Mouse (Mus musculus) limb, embryonic 10.5 days (tissue): Measurements from ENCODE around the gene Ramp1. TPM values are rescaled to one million over a fixed set of nuclear protein-coding genes. Genes with fewer than 3 reads are reported as not detected.

Source experiments
- DNase-seq: peaks from one replicate; pipeline ENCODE4 v3.0.0-alpha.2; 2017; ENCODE audit warnings: low spot score
- H3K27ac ChIP-seq: fragments of 300-500 bp; sonication (generic); 2 replicates; pipeline ENCODE4 v1.5.1; 2016; ENCODE audit warnings: mild to moderate bottlenecking
- H3K27me3 ChIP-seq: fragments of 300-500 bp; sonication (generic); 2 replicates; pipeline ENCODE4 v1.6.1; 2016; ENCODE audit warnings: low read depth, mild to moderate bottlenecking; ENCODE audit not compliant: poor library complexity, severe bottlenecking
- H3K36me3 ChIP-seq: fragments of 300-500 bp; sonication (generic); 2 replicates; pipeline ENCODE4 v1.6.1; 2016; ENCODE audit warnings: mild to moderate bottlenecking, moderate library complexity
- H3K4me1 ChIP-seq: fragments of 300-500 bp; sonication (generic); 2 replicates; pipeline ENCODE4 v1.6.1; 2016
- H3K4me3 ChIP-seq: fragments of 300-500 bp; sonication (generic); 2 replicates; pipeline ENCODE4 v1.5.1; 2016; ENCODE audit warnings: mild to moderate bottlenecking, moderate library complexity
- H3K9me3 ChIP-seq: fragments of 300-500 bp; sonication (generic); replicated peaks from 2 replicates; pipeline ENCODE4 v1.6.1; 2016; ENCODE audit warnings: mild to moderate bottlenecking
- WGBS: fragments of 180-500 bp; shearing (Covaris S2); methylation state at CpG from one replicate; pipeline ENCODE4 v1.1.7; 2016; 5-methylcytosine and 5-hydroxymethylcytosine counted together
- polyA plus RNA-seq: library from polyadenylated mRNA; unstranded; fragments of >200 nt; fragmentation: Nextera tagmentation; extraction: Ambion mirVana; gene quantifications from 2 replicates; pipeline ENCODE4 v1.2.1, GENCODE M21; 2016

Gene Ramp1
- polyA plus RNA-seq, 1 experiment from 2014 or later: 0.23 TPM

- DNase-seq: no peak
- peak overlapping the region; percentile 54; the same call in 1 of the 2 replicates for H3K27ac ChIP-seq
- peaks cover 28% of the 10 kb centered on the region for H3K4me1 ChIP-seq
- H3K4me3 ChIP-seq: no peak overlapping the region
- H3K27me3 ChIP-seq: no peaks in the 10 kb centered on the region
- no peaks in the 10 kb centered on the region for H3K36me3 ChIP-seq
- no peaks in the 10 kb centered on the region for H3K9me3 ChIP-seq
- WGBS: 54% methylated on average over 15 of the region's 15 CpGs
Observed at GRCm38 (mm10) chr1:91227381-91228054, 47.9 kb downstream of the Ramp1 start.

- Histone ChIP-seq H3K9me3 (no peaks in the 10 kb centered on the region), H3K36me3 (no peaks in the 10 kb centered on the region), H3K4me1 (peaks cover 28% of the 10 kb centered on the region), H3K27ac (no peak overlapping the region), H3K4me3 (no peak overlapping the region), H3K27me3 (no peaks in the 10 kb centered on the region)
- 83% methylated on average over 6 of the region's 6 CpGs for WGBS
- DNase-seq: no peak
Observed at GRCm38 (mm10) chr1:91231142-91231541, 51.5 kb downstream of the Ramp1 start.

GRCm38 (mm10) chr1:91231896-91232295 lies 52.3 kb downstream of the Ramp1 start:
- Histone ChIP-seq H3K4me1 (peaks cover 21% of the 10 kb centered on the region), H3K9me3 (no peaks in the 10 kb centered on the region), H3K27ac (no peak overlapping the region), H3K36me3 (no peaks in the 10 kb centered on the region), H3K4me3 (no peak overlapping the region), H3K27me3 (no peaks in the 10 kb centered on the region)
- DNase-seq: no peak
- 70% methylated on average over 5 of the region's 5 CpGs for WGBS

DNA sequence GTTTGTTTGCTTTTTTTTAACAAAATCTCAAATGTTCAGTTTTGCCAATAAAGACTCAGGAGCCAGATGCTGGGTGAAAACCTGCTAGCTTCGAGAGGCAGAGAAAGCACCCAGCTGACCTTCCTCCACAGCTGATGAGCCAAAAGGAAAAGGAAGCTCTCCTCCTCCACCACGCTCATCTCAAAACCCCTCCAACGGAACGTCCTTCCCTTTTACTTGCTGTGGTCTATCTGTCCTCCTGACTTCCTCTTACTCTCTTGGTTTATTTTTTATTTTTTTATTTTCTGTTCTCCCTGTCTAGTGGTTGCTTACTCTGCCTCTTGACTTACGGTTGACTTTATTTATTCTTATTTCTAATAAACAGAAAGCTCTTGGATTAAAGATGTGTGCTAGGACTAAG lies 55.8 kb downstream of the Ramp1 start:
- DNase-seq: no peak
- Histone ChIP-seq H3K4me3 (no peak overlapping the region), H3K36me3 (no peaks in the 10 kb centered on the region), H3K4me1 (peaks cover 5% of the 10 kb centered on the region; the same call in 1 of the 2 replicates), H3K9me3 (no peaks in the 10 kb centered on the region), H3K27ac (no peak overlapping the region), H3K27me3 (no peaks in the 10 kb centered on the region)
- 74% methylated on average over 5 of the region's 5 CpGs for WGBS

DNA sequence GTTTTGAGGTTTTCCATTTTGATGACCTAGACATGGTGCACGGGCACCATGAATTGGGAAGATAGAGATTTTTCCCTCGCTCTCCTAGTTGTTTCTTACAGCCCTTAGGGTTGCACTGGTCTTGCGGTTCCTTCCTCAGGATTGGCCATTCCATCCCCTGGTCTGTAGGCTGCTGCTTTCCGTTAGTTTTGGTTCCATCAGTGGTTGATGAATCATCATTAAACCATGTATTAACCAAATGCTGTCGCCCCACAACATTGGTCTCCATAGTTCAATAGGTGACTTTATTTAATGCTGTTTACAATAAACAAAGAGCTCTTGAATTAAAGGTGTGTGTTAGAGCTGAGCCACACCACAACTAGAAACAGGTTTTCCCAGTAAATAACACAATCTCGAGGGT lies 58.1 kb downstream of the Ramp1 start:
- Histone ChIP-seq H3K36me3 (no peaks in the 10 kb centered on the region), H3K27ac (no peak overlapping the region)
- 75% methylated on average over 6 of the region's 6 CpGs for WGBS

GRCm38 (mm10) chr1:91239112-91239511 lies 59.5 kb downstream of the Ramp1 start:
- Histone ChIP-seq H3K27ac (no peak overlapping the region), H3K4me1 (no peaks in the 10 kb centered on the region), H3K36me3 (no peaks in the 10 kb centered on the region), H3K27me3 (peaks cover 4% of the 10 kb centered on the region; the same call in 1 of the 2 replicates), H3K4me3 (no peak overlapping the region), H3K9me3 (no peaks in the 10 kb centered on the region)
- 20% methylated on average over 5 of the region's 5 CpGs for WGBS
- peak; percentile 53 for DNase-seq

More for the DNA sequence above, 58.1 kb downstream of the Ramp1 start:
- Histone ChIP-seq H3K9me3 (no peaks in the 10 kb centered on the region), H3K27me3 (peaks cover 4% of the 10 kb centered on the region; the same call in 1 of the 2 replicates), H3K4me1 (no peaks in the 10 kb centered on the region), H3K4me3 (no peak overlapping the region)
- no peak for DNase-seq

DNA sequence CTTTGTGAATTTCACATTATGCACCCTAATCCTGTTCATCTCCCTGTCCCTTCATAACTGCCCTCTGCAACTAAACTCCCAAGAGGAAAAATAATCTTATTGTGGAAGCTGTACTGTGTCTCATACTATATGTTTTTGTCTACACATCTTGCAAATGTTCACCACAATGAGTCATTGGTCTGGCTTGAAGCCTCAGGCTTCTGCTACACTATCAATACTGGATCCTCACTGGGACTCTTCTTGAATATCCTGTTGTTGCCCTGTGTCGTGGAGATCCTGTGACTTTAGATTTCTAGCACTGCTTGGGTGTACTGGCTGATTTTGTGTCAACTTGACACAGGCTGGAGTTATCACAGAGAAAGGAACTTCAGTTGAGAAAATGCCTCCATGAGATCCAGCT lies 60.2 kb downstream of the Ramp1 start:
- WGBS: 79% methylated on average over 1 of the region's 1 CpGs
- no peaks in the 10 kb centered on the region for H3K36me3 ChIP-seq
- no peak overlapping the region for H3K4me3 ChIP-seq
- peaks cover 4% of the 10 kb centered on the region; the same call in 1 of the 2 replicates for H3K27me3 ChIP-seq
- no peaks in the 10 kb centered on the region for H3K9me3 ChIP-seq
- no peaks in the 10 kb centered on the region for H3K4me1 ChIP-seq
- no peak overlapping the region for H3K27ac ChIP-seq
- no peak for DNase-seq

DNA sequence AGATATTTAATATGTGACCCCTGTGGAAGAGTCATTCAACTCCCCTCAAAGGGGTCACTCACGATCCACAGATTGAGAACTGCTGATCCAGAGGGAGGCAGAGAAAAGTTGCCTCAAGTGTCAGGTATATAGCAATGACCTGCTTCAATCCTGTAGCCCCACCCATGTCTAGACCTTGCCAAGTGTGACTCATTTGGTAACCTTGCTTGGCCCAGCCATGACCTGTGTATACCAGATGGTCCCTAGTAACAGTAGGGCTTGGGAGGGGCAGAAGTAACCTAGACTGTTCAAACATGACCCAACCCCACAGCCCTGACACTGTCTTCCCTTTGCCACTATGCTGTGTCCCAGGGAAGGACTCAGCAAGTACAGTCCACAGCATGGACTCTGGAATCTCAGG lies 61.1 kb downstream of the Ramp1 start:
- peaks cover 4% of the 10 kb centered on the region; the same call in 1 of the 2 replicates for H3K27me3 ChIP-seq
- H3K27ac ChIP-seq: no peak overlapping the region
- WGBS: 90% methylated on average over 1 of the region's 1 CpGs
- H3K36me3 ChIP-seq: no peaks in the 10 kb centered on the region
- DNase-seq: no peak
- H3K9me3 ChIP-seq: no peaks in the 10 kb centered on the region
- no peak overlapping the region for H3K4me3 ChIP-seq
- no peaks in the 10 kb centered on the region for H3K4me1 ChIP-seq

GRCm38 (mm10) chr1:91241249-91241648 lies 61.6 kb downstream of the Ramp1 start:
- no peak for DNase-seq
- H3K36me3 ChIP-seq: no peaks in the 10 kb centered on the region
- 83% methylated on average over 4 of the region's 4 CpGs for WGBS
- peaks cover 4% of the 10 kb centered on the region; the same call in 1 of the 2 replicates for H3K27me3 ChIP-seq
- H3K4me3 ChIP-seq: no peak overlapping the region
- H3K27ac ChIP-seq: no peak overlapping the region
- no peaks in the 10 kb centered on the region for H3K4me1 ChIP-seq
- no peaks in the 10 kb centered on the region for H3K9me3 ChIP-seq

DNA sequence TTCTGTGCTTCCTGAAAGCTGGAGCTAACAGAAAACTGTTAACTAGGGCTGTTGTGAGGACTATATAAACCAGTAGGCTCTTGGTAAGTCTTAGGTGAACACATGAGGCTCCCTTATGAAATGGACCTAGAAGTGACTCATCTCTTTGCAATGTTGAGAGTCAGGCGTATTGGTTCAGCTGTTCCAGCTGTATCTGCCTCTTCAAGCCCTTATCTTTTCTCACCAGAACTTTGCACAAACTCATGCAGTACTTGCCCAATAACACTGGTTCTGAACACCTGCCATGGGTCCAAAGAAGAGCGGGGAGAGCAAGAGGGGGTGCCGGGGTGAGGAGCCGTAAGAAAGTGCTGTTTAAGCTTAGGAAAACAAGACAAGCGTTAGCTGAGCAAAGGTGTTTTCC lies 68.6 kb downstream of the Ramp1 start:
- Histone ChIP-seq H3K4me3 (no peak overlapping the region), H3K27ac (no peak overlapping the region), H3K27me3 (no peaks in the 10 kb centered on the region), H3K4me1 (peaks cover 23% of the 10 kb centered on the region), H3K36me3 (no peaks in the 10 kb centered on the region), H3K9me3 (no peaks in the 10 kb centered on the region)
- 96% methylated on average over 5 of the region's 5 CpGs for whole genome bisulfite sequencing
- no peak for DNase-seq

- H3K27me3 ChIP-seq: no peaks in the 10 kb centered on the region
- H3K4me1 ChIP-seq: peaks cover 23% of the 10 kb centered on the region
- WGBS: 45% methylated on average over 4 of the region's 4 CpGs
- DNase-seq: no peak
- no peaks in the 10 kb centered on the region for H3K9me3 ChIP-seq
- peak overlapping the region; percentile 89 for H3K4me3 ChIP-seq
- H3K36me3 ChIP-seq: no peaks in the 10 kb centered on the region
- peak overlapping the region; percentile 86 for H3K27ac ChIP-seq
Observed at GRCm38 (mm10) chr1:91248970-91249369, 69.3 kb downstream of the Ramp1 start.

DNA sequence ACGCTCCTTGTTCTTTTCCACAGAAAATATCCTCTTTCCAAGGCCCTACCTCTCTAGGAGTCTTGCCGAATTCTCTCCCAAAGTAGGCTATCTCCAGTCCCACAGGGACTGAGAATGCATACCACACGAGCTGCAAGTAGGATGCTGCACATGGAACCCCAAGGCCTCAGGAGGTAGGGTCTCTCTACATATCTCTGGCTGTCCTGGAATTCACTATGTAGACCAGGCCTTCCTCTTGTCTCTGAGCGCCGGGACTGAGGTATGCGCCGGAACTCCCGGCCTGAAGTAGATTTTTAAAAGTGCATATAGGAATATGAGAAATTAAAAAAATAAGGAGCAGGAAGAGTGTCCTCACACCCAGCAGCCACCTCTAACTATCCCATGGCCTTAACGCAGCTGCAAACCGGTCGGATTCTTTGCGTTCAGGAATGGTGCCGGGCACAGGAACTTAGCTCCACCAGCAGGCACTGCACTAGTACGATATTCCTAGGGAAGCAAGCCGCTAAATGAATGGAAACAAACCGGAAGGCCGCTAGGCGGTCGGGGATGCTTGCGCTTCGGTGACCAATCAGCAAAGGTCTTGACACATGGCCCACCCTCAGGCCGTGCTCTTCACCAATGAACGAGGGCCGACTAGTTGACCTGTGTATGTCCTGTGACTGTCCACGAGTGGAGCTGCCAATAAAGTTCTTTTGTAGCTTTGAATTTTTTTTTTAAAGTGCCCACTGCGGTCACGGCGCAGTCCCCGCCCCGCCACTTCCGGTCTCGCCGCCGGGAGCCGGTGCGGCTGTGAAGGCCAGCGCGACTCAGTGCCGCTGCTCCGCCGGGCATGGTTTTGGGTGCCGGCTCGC lies 70.2 kb downstream of the Ramp1 start, which contains the start of gene Ube2f:
Gene Ube2f (plus strand): TSS at position 741 of the 851 bp plus-strand sequence.
- Histone ChIP-seq H3K27me3 (no peaks in the 10 kb centered on the region), H3K27ac (peak within 1 kb of the TSS; percentile 92), H3K9me3 (no peaks in the 10 kb centered on the region), H3K36me3 (peaks cover 7% of the 10 kb centered on the region), H3K4me3 (peak within 1 kb of the TSS; percentile 89), H3K4me1 (peaks cover 23% of the 10 kb centered on the region)
- DNase-seq: peak; percentile 90
- WGBS: 1% methylated on average over 43 of the region's 43 CpGs
